Mouse (Mus musculus) ES-E14 (cell line): ENCODE measurements around the gene Cdh3.

Experiments
- CHD2 ChIP-seq: IDR thresholded peaks from 2 replicates; pipeline ENCODE4 v1.6.1; 2014; ENCODE audit warnings: mild to moderate bottlenecking, low read depth, low read length, inconsistent platforms
- HCFC1 ChIP-seq: IDR thresholded peaks from 2 replicates; pipeline ENCODE4 v1.6.1; 2012; ENCODE audit warnings: low read length, inconsistent platforms, borderline replicate concordance; ENCODE audit not compliant: insufficient read depth
- ZC3H11A ChIP-seq: IDR thresholded peaks from 2 replicates; pipeline ENCODE4 v1.6.1; 2012; ENCODE audit warnings: low read depth, mild to moderate bottlenecking, inconsistent platforms, low read length, borderline replicate concordance

DNA sequence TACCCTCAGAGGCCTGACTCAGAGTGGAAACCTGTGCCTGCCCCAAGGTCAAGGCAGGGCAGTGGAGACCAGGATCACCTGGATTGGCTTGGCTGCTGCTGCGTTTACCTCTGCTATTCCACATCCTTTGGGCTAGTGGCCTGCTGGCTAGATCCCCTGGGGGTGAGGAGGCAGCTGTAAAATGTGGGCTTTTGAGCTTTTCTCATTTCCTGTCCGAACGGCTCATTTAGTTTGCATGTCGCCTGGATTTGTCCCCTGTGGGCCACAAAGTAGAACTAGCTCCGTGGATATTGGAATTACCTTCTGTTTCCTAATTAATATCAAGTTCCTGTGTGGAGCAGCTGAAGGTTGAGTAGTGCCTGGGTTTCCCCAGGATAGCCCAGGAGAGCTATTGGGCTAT lies 28.5 kb downstream of the Cdh3 start:
- TF ChIP-seq ZC3H11A, result no peak
- no peak for TF ChIP-seq HCFC1
- no peak for TF ChIP-seq CHD2
